Mouse (Mus musculus) kidney, embryonic 16.5 days (tissue): ENCODE data around the gene Atrx. TPM values are rescaled to one million over a fixed set of nuclear protein-coding genes. Genes with fewer than 3 reads are reported as not detected.

Source experiments
- polyA plus RNA-seq: library from polyadenylated mRNA; unstranded; fragments of >200 nt; fragmentation: Nextera tagmentation; extraction: Ambion mirVana; gene quantifications from 2 replicates; pipeline ENCODE4 v1.2.1, GENCODE M21; 2015

The Atrx gene
- polyA plus RNA-seq, 1 experiment from 2014 or later: 174 TPM

Other genes with a start within 250 kb of the Atrx start
- gene Fgf16, start 165.1 kb downstream of the Atrx start, polyA plus RNA-seq: not detected in 2 replicates
- gene Magt1, start 82.5 kb upstream of the Atrx start, polyA plus RNA-seq: 72.5 and 76.9 TPM in 2 replicates
- gene Cox7b, start 86.3 kb upstream of the Atrx start, polyA plus RNA-seq: 404 and 413 TPM in 2 replicates
- gene Atp7a, start 97.9 kb upstream of the Atrx start, polyA plus RNA-seq: 29.0 and 29.4 TPM in 2 replicates
- gene Tlr13, start 213.8 kb upstream of the Atrx start, polyA plus RNA-seq: 0.40 and 0.44 TPM in 2 replicates